Mouse (Mus musculus): ENCODE results near the gene Gart. TPM values are rescaled to one million over a fixed set of nuclear protein-coding genes. Genes with fewer than 3 reads are reported as not detected.

Gene Gart
- polyA plus RNA-seq, 1 experiment from 2014 or later, result 58.6 TPM

GRCm38 (mm10) chr16:91640171-91640570, 6.6 kb downstream of the Gart start:
- no peak overlapping the region for H3K9ac ChIP-seq (ENCODE audit: low read depth, low read length)
- H3K4me3 ChIP-seq (ENCODE audit: low read length), result no peak overlapping the region
- no peaks in the 10 kb centered on the region for H3K27me3 ChIP-seq (replicated peaks; ENCODE audit: control insufficient read depth, insufficient read depth, low read length)
- no peak for ATAC-seq
- peaks cover 40% of the 10 kb centered on the region for H3K36me3 ChIP-seq (ENCODE audit: control insufficient read depth, insufficient read depth, low read length)
- no peak overlapping the region for H3K27ac ChIP-seq (ENCODE audit: low read depth, low read length)
- H3K4me1 ChIP-seq (ENCODE audit: control insufficient read depth, insufficient read depth, low read depth, low read length), result no peaks in the 10 kb centered on the region; the same call in 1 of the 2 replicates
- no peak overlapping the region for H3K4me2 ChIP-seq (ENCODE audit: low read length)
- no peaks in the 10 kb centered on the region for H3K9me3 ChIP-seq (ENCODE audit: control insufficient read depth, low read length)
- 95% methylated on average over 8 of the region's 8 CpGs for WGBS

DNA sequence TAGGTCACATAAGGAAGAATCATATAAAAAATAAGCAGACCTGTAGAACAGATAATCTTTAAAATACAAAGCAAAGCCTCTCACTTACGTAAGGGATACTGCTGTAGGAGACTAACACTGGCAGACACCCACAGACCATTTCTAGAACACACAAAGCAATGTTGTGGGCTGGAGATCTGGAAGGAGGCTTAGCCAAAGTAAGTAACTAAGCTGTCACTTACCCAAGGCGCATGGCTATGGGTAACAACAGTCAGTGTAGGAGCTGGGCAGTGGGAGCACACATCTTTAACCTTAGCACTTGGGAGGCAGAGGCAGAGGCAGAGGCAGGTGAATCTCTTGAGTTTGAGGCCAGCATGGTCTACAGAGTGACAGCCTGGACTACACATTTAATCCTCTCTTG, 7.1 kb downstream of the Gart start:
- Histone ChIP-seq H3K9ac (ENCODE audit: low read depth, low read length) (no peak overlapping the region), H3K4me2 (ENCODE audit: low read length) (no peak overlapping the region), H3K4me3 (ENCODE audit: low read length) (no peak overlapping the region), H3K27ac (ENCODE audit: low read depth, low read length) (no peak overlapping the region), H3K36me3 (ENCODE audit: control insufficient read depth, insufficient read depth, low read length) (peaks cover 43% of the 10 kb centered on the region), H3K27me3 (replicated peaks; ENCODE audit: control insufficient read depth, insufficient read depth, low read length) (no peaks in the 10 kb centered on the region), H3K4me1 (ENCODE audit: control insufficient read depth, insufficient read depth, low read depth, low read length) (no peaks in the 10 kb centered on the region; the same call in 1 of the 2 replicates), H3K9me3 (ENCODE audit: control insufficient read depth, low read length) (no peaks in the 10 kb centered on the region)
- WGBS, result 96% methylated on average over 2 of the region's 2 CpGs
- no peak for ATAC-seq

DNA sequence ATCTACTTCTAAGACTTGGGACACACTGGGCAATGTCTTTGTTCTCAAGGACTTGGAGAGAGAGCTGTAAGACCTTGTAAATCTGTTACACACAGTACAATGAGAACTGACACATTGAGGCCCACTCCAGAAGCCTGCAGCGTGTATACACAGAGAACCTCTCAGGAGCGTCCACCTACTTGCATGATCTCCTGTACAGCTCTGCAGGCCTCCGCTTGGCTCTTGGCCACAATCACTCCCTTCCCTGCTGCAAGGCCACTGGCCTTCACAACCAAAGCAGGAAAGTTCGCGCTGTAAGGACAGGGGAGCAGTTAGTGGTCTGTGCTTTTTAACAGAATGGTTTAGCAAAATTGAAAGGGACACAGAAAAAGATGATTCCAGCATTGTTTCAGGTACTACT, 7.6 kb downstream of the Gart start:
- WGBS, result 97% methylated on average over 5 of the region's 5 CpGs
- Histone ChIP-seq H3K27me3 (replicated peaks; ENCODE audit: control insufficient read depth, insufficient read depth, low read length) (no peaks in the 10 kb centered on the region), H3K27ac (ENCODE audit: low read depth, low read length) (no peak overlapping the region), H3K4me2 (ENCODE audit: low read length) (no peak overlapping the region), H3K9ac (ENCODE audit: low read depth, low read length) (no peak overlapping the region), H3K36me3 (ENCODE audit: control insufficient read depth, insufficient read depth, low read length) (peaks cover 43% of the 10 kb centered on the region), H3K4me1 (ENCODE audit: control insufficient read depth, insufficient read depth, low read depth, low read length) (no peaks in the 10 kb centered on the region), H3K9me3 (ENCODE audit: control insufficient read depth, low read length) (no peaks in the 10 kb centered on the region), H3K4me3 (ENCODE audit: low read length) (no peak overlapping the region)
- no peak for ATAC-seq

DNA sequence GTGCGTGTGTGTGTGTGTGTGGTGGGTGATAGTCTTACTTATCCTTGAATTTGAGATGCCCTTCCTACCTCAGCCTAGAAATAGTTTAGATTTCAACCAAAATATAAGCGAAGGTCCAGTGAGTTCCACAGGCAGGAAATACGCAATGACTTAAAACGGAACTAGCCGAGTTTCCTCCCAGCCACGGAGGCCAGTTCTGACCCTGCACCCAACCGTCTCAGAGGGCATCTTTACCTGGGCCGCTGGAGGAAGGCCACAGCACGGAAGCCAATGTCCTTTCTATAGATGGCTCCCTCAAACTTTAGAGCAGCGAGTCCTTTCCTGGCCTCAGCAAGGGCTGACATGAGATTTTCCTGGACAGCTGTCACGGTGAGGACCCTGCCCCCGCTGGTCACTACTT, 13.1 kb downstream of the Gart start:
- Histone ChIP-seq H3K36me3 (ENCODE audit: control insufficient read depth, insufficient read depth, low read length) (peaks cover 40% of the 10 kb centered on the region), H3K4me1 (ENCODE audit: control insufficient read depth, insufficient read depth, low read depth, low read length) (no peaks in the 10 kb centered on the region), H3K9me3 (ENCODE audit: control insufficient read depth, low read length) (no peaks in the 10 kb centered on the region), H3K27ac (ENCODE audit: low read depth, low read length) (no peak overlapping the region), H3K27me3 (replicated peaks; ENCODE audit: control insufficient read depth, insufficient read depth, low read length) (no peaks in the 10 kb centered on the region), H3K4me2 (ENCODE audit: low read length) (no peak overlapping the region), H3K9ac (ENCODE audit: low read depth, low read length) (no peak overlapping the region), H3K4me3 (ENCODE audit: low read length) (no peak overlapping the region)
- ATAC-seq, result no peak
- WGBS, result 91% methylated on average over 12 of the region's 12 CpGs

GRCm38 (mm10) chr16:91632940-91633339, 13.8 kb downstream of the Gart start:
- Histone ChIP-seq H3K4me1 (ENCODE audit: control insufficient read depth, insufficient read depth, low read depth, low read length) (no peaks in the 10 kb centered on the region), H3K4me3 (ENCODE audit: low read length) (no peak overlapping the region), H3K9ac (ENCODE audit: low read depth, low read length) (no peak overlapping the region), H3K9me3 (ENCODE audit: control insufficient read depth, low read length) (no peaks in the 10 kb centered on the region), H3K36me3 (ENCODE audit: control insufficient read depth, insufficient read depth, low read length) (peaks cover 43% of the 10 kb centered on the region), H3K4me2 (ENCODE audit: low read length) (no peak overlapping the region), H3K27ac (ENCODE audit: low read depth, low read length) (no peak overlapping the region), H3K27me3 (replicated peaks; ENCODE audit: control insufficient read depth, insufficient read depth, low read length) (no peaks in the 10 kb centered on the region)
- WGBS, result 94% methylated on average over 7 of the region's 7 CpGs
- no peak for ATAC-seq

DNA sequence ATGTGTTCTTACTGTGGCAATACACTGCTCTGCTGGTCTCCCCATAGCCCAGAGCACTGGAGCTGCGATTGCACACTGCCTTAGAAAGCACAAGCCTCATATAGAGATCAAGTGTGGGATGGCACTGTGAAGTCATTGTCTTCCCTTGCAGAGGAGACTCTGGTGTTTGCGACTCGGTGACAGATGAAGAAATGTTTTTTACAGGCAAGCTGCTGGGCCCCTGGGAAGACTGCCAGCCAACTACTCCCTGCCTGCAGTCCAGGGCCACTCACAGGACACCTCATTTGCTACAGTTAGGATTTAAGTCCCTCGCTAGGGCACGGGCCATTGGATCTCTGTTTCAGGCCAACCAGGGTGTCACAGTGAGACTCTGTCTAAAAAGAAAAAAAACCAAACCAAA, 14.3 kb downstream of the Gart start:
- 79% methylated on average over 5 of the region's 5 CpGs for WGBS
- ATAC-seq, result no peak

GRCm38 (mm10) chr16:91630584-91630983, 16.2 kb downstream of the Gart start:
- H3K9ac ChIP-seq (ENCODE audit: low read depth, low read length), result no peak overlapping the region

More for the DNA sequence above, 14.3 kb downstream of the Gart start:
- Histone ChIP-seq H3K9me3 (ENCODE audit: control insufficient read depth, low read length) (no peaks in the 10 kb centered on the region), H3K27me3 (replicated peaks; ENCODE audit: control insufficient read depth, insufficient read depth, low read length) (no peaks in the 10 kb centered on the region), H3K27ac (ENCODE audit: low read depth, low read length) (no peak overlapping the region), H3K4me2 (ENCODE audit: low read length) (no peak overlapping the region), H3K4me1 (ENCODE audit: control insufficient read depth, insufficient read depth, low read depth, low read length) (no peaks in the 10 kb centered on the region), H3K9ac (ENCODE audit: low read depth, low read length) (no peak overlapping the region), H3K4me3 (ENCODE audit: low read length) (no peak overlapping the region), H3K36me3 (ENCODE audit: control insufficient read depth, insufficient read depth, low read length) (peaks cover 43% of the 10 kb centered on the region)

DNA sequence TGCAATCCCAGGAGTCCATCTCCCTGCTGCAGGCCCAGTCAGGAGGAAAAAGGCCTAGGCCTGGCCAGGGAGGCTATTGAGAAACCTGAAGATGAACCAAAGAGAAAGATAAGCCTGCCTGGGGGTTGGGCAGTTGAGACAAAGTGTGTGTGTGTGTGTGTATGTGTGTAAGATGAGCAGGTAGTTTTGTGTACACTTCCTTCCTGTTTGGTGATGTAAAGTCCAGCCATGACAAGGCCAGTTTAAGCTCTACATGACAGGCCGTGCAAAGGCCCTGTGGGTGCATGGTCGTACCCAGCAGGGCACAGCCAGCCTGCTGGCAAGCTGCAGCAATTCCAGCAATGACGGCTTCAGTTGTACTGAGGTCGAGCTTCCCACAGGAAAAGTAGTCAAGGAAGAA, 17.0 kb downstream of the Gart start:
- no peak overlapping the region for H3K4me3 ChIP-seq (ENCODE audit: low read length)
- H3K27ac ChIP-seq (ENCODE audit: low read depth, low read length), result no peak overlapping the region
- no peak overlapping the region for H3K4me2 ChIP-seq (ENCODE audit: low read length)
- no peaks in the 10 kb centered on the region for H3K9me3 ChIP-seq (ENCODE audit: control insufficient read depth, low read length)
- H3K36me3 ChIP-seq (ENCODE audit: control insufficient read depth, insufficient read depth, low read length), result peaks cover 29% of the 10 kb centered on the region
- ATAC-seq, result no peak
- H3K9ac ChIP-seq (ENCODE audit: low read depth, low read length), result no peak overlapping the region
- no peaks in the 10 kb centered on the region for H3K4me1 ChIP-seq (ENCODE audit: control insufficient read depth, insufficient read depth, low read depth, low read length)
- H3K27me3 ChIP-seq (replicated peaks; ENCODE audit: control insufficient read depth, insufficient read depth, low read length), result no peaks in the 10 kb centered on the region
- WGBS, result 90% methylated on average over 4 of the region's 4 CpGs

More at GRCm38 (mm10) chr16:91630584-91630983, 16.2 kb downstream of the Gart start:
- H3K27me3 ChIP-seq (replicated peaks; ENCODE audit: control insufficient read depth, insufficient read depth, low read length), result no peaks in the 10 kb centered on the region
- peaks cover 33% of the 10 kb centered on the region for H3K36me3 ChIP-seq (ENCODE audit: control insufficient read depth, insufficient read depth, low read length)
- ATAC-seq, result no peak
- H3K4me1 ChIP-seq (ENCODE audit: control insufficient read depth, insufficient read depth, low read depth, low read length), result no peaks in the 10 kb centered on the region
- H3K4me3 ChIP-seq (ENCODE audit: low read length), result no peak overlapping the region
- WGBS, result 71% methylated on average over 1 of the region's 1 CpGs
- H3K4me2 ChIP-seq (ENCODE audit: low read length), result no peak overlapping the region
- H3K9me3 ChIP-seq (ENCODE audit: control insufficient read depth, low read length), result no peaks in the 10 kb centered on the region
- no peak overlapping the region for H3K27ac ChIP-seq (ENCODE audit: low read depth, low read length)

DNA sequence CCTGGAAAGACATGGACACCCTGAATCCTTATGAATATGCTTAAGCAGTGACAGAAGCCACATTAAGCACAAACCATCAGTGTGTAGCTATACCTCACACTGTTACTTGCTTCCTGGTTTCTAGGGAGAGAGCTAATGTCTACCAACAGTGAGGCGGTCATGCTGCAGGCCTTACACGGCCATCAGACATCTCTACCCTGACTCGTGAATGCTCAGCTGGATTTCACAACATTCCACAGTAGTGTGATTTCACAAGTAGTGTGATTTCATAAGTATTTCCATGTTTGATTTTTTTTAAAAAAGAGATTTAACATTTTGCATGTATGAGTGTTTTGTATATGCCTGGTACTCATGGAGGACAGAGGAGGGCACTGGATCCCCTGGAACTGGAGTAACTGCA, 18.1 kb downstream of the Gart start:
- H3K4me1 ChIP-seq (ENCODE audit: control insufficient read depth, insufficient read depth, low read depth, low read length), result no peaks in the 10 kb centered on the region
- H3K36me3 ChIP-seq (ENCODE audit: control insufficient read depth, insufficient read depth, low read length), result peaks cover 32% of the 10 kb centered on the region
- no peaks in the 10 kb centered on the region for H3K27me3 ChIP-seq (replicated peaks; ENCODE audit: control insufficient read depth, insufficient read depth, low read length)
- H3K9ac ChIP-seq (ENCODE audit: low read depth, low read length), result no peak overlapping the region
- no peak for ATAC-seq
- no peak overlapping the region for H3K27ac ChIP-seq (ENCODE audit: low read depth, low read length)
- H3K4me3 ChIP-seq (ENCODE audit: low read length), result no peak overlapping the region
- WGBS, result 89% methylated on average over 3 of the region's 3 CpGs
- H3K4me2 ChIP-seq (ENCODE audit: low read length), result no peak overlapping the region
- no peaks in the 10 kb centered on the region for H3K9me3 ChIP-seq (ENCODE audit: control insufficient read depth, low read length)

DNA sequence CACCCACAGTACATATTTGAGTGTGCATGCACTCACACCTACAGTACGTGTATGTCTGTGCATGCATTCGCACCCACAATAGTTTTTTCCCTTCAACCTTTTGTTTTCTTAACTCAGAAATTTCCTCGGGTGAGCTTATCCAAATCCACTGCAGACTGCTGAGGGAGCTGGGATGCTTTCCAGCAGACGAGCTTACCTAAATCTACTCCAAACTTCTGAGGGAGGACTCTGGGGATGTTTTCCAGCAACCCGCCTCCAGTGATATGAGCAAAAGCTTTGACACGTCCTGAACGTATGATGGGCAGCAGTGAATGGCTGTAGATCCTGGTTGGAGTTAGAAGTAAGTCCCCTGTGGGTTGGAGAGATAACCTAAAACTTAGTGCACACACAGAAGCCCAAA, 18.9 kb downstream of the Gart start:
- H3K4me3 ChIP-seq (ENCODE audit: low read length), result no peak overlapping the region
- no peaks in the 10 kb centered on the region for H3K27me3 ChIP-seq (replicated peaks; ENCODE audit: control insufficient read depth, insufficient read depth, low read length)
- no peak for ATAC-seq
- no peak overlapping the region for H3K27ac ChIP-seq (ENCODE audit: low read depth, low read length)
- WGBS, result 93% methylated on average over 7 of the region's 7 CpGs
- no peaks in the 10 kb centered on the region for H3K4me1 ChIP-seq (ENCODE audit: control insufficient read depth, insufficient read depth, low read depth, low read length)
- no peaks in the 10 kb centered on the region for H3K9me3 ChIP-seq (ENCODE audit: control insufficient read depth, low read length)
- no peak overlapping the region for H3K4me2 ChIP-seq (ENCODE audit: low read length)
- H3K36me3 ChIP-seq (ENCODE audit: control insufficient read depth, insufficient read depth, low read length), result peaks cover 33% of the 10 kb centered on the region
- H3K9ac ChIP-seq (ENCODE audit: low read depth, low read length), result no peak overlapping the region

Measured in hindbrain, embryonic 16.5 days (tissue).